Comparison of ENCODE assay signal across 8 mouse cellular contexts in the genomic region with DNA sequence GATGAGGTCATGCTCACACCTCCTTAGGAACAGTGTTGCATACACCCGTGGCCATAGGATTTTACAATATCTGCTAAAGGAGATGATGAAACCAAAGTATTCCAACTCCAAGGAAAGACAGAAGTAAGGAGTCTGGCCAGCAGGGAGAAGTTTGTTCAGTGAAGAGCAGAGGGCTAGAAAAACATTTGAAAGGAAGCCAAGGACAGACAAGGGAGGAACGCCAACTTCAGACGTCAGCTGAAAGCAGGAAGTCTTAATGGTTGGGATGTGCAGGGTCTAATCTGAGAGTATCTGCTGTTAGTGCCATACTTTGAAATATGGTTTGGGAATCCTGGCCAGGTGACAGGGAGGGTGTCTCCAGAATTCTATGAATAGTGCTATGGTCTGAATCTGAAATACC.
DNase-seq lines count a peak whose midpoint lies in the region; ATAC-seq lines count a peak whose summit lies in the region.

No protein-coding gene starts in this region.

- no peaks in the 10 kb centered on the region for H3K27me3 ChIP-seq in kidney, embryonic 16.5 days (ENCODE audit: insufficient read depth, low read length)

- H3K27ac ChIP-seq in kidney, embryonic 16.5 days (ENCODE audit: low read length), result no peak overlapping the region

- no peak overlapping the region for H3K9ac ChIP-seq in kidney, embryonic 16.5 days (replicated peaks; ENCODE audit: low read length)

- intact Hi-C loops in heart, postnatal 25 days (cut with DNase I), result no loop called here

- no peaks in the 10 kb centered on the region for H3K36me3 ChIP-seq in kidney, embryonic 16.5 days (ENCODE audit: insufficient read depth, low read length)

- no peak for ATAC-seq in kidney, embryonic 16.5 days (ENCODE audit: low FRiP score, low TSS enrichment)

- no peak overlapping the region for H3K4me2 ChIP-seq in kidney, embryonic 16.5 days (replicated peaks; ENCODE audit: low read depth, low read length)

- WGBS in kidney, embryonic 16.5 days, result 46% methylated on average over 3 of the region's 3 CpGs

- no peaks in the 10 kb centered on the region for H3K9me3 ChIP-seq in kidney, embryonic 16.5 days (ENCODE audit: low read length)

- peak; percentile 44 for DNase-seq in kidney, adult 11 months
- DNase-seq in adrenal gland, postnatal 36 days, result peak; percentile 67 to 70
- DNase-seq in heart, postnatal 25 days (ENCODE audit: low spot score), result peak; percentile 55
- DNase-seq in lung, postnatal 14 days, result peak; percentile 78
- DNase-seq in spleen, adult 12 weeks (ENCODE audit: low spot score), result no peak
- no peak for DNase-seq in embryo, embryonic 10.5 days (ENCODE audit: low spot score)
- DNase-seq in thymus, postnatal 14 days, result no peak

- H3K4me3 ChIP-seq in kidney, embryonic 16.5 days (ENCODE audit: low read length), result no peak overlapping the region

- H3K4me1 ChIP-seq in kidney, embryonic 16.5 days (ENCODE audit: insufficient read depth, low read length), result peaks cover 8% of the 10 kb centered on the region; the same call in 1 of the 2 replicates

Comparison
In these comparisons a context has a peak if more than half of its experiments do, and no peak if none do; other contexts are left out.
1. DNase-seq: peak in kidney, adult 11 months (single experiment), adrenal gland, postnatal 36 days (2 of 2), heart, postnatal 25 days (single experiment) and lung, postnatal 14 days (single experiment); none in spleen, adult 12 weeks (single experiment), embryo, embryonic 10.5 days (single experiment) and thymus, postnatal 14 days (single experiment).